Mouse (Mus musculus): ENCODE data around the gene Cdk12.

Cdk12 gene

DNA sequence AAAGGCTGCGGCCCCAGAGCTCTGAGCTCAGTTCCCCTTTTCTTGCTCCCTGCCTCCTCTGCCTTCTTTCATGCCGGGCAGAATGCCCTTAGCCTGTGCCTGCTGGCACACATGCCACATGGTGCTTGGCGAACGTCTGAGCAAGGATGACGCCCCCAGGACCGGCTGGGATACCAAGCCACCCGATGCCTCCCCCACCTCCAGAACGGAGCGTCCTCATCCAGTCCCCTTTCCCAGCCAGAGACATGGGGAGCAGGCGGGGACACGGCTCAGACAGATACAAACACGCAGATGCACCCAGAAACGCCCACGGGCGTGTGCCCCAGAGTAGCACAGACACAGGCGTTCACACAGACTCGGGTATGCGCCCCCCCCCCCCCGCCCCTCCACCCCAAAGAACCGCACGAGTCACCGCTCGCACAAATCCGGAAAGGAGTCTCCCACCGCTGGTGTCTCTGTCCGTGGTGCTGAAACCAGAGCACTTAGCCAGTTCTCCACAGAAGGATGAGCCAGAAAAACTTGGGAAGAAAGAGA lies 111.0 kb downstream of the Cdk12 start:
- DNase-seq (ENCODE audit: low read depth, low spot score), result peak; percentile 77

DNA sequence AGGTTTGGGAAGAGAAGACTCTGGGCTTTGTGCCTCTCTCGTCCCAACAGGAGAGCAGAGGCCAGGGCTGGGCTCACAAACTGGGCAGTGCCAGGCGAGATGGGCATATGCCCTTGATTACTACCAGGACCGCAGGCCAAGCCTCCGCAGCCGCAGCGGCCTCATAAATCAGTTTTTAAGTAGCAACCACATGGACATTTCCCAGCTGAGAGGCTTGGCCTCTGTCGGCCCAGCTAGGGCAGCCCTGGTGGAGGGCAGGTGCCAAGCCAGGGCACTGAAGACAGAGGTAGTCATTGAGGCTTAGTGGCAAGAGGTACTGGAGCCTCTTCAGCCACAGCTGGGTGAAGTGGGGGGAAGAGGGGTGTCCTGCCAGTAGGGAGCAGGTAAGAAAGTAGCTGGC lies 114.6 kb downstream of the Cdk12 start:
- no peak for DNase-seq (ENCODE audit: low read depth, low spot score)

DNA sequence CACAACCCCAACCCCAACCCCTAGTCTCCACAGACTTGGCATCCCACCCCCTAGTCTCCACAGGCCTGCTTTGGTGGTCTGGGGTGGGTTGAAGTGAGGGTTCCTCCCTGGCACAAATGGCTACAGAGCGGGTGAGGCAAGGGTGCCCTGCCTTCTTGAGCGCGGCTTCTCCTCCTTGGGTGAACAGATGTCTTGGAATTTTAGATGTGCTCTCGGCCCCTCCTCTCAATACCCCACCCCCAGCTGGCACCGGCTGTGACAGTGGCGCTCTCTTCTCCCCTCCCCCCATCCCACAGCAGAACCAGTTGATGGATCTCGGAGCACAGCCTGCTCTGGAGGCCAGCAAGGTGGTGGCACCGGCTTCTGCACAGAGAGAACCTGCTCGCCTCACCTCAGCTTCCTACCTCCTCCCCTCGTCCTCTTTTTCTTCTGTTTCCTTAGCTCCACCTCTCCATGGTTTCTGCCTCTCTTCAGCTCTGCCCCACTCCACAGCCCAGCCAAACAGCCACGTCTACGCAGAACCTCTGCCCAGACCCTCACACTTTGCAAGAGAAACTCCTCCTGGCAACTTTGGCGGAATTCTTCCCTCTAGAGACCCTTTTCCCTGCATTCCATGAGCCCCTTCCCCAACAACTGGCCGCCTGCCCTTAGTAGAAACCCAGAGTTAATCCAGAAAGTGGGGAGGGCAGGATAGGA lies 115.7 kb downstream of the Cdk12 start:
- no peak for DNase-seq (ENCODE audit: low read depth, low spot score)

DNA sequence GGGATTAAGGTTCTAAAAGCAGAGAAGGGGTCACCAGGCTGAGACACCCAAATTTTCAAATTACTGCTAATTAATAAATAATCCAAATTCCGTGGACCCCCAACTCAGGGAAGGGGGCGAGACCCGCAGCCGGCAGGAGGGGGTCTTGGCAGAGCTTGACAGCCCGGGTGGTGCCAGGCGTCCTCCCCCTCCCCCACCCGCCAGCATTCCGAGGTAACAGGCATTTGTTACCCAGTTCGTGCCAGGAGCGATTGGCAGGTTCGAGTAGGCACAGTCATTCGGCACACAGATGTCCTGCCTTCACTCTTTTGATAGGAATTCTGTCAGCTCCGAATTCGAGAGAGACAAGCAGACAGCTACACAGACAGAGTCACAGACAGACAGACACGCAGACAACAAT lies 116.3 kb downstream of the Cdk12 start:
- no peak for DNase-seq (ENCODE audit: low read depth, low spot score)

DNA sequence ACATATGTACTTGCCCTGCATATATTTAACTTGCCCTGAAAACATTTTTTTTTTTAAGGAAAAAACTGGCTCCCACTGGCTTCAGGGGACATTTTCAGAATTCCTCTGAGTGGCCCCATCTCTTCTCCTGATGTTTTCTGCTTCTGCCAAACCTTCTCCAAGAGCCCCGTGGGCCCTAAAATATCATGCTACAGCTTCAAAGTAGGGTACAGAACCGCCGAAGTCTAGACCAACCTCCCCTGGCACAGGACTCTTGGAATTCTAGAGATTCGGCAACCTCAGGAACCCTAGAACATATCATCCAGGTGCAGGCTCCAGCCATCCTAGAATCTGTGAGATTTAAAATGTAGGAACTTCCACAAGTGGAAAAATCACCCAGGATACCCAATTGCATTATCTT lies 116.7 kb downstream of the Cdk12 start:
- DNase-seq (ENCODE audit: low read depth, low spot score), result no peak

DNA sequence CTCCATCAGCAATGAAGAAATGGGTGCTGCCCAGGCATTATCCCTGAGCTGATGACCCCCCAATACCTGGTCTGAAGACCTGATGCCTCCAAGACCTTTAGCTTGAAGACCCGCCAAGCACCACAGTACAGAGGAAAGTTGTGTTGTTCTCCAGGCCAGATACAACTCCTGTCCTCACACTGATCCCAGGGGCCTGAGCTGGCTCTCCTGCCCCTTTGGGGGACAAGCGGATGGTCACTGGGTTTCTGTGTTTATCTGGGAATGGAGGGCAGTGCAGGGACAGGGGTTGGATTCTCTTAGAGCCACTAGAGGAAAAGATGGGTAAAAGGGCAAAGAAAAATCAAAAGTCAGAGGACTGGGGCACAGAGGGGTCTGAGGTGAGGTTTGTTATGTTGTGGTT lies 117.1 kb downstream of the Cdk12 start:
- no peak for DNase-seq (ENCODE audit: low read depth, low spot score)

DNA sequence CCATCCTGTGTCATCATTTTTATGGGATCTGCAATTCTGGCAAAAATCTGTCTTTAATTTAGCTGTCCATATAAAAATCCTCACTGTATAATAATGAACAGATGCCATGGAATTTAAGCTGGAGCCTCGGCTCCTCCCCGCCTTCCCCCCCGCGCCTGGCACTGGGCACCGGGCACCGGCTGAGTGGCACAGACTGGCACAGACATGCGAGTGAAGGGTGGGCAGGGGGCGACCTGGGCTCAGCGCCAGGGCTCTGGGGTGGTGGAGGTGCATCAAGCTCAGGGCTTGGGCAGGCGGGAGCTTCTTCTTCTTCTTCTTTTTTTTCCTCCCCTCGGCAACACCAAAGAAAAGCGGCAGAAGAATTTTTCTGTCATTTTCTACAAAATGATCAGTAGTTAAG lies 117.5 kb downstream of the Cdk12 start:
- no peak for DNase-seq (ENCODE audit: low read depth, low spot score)

DNA sequence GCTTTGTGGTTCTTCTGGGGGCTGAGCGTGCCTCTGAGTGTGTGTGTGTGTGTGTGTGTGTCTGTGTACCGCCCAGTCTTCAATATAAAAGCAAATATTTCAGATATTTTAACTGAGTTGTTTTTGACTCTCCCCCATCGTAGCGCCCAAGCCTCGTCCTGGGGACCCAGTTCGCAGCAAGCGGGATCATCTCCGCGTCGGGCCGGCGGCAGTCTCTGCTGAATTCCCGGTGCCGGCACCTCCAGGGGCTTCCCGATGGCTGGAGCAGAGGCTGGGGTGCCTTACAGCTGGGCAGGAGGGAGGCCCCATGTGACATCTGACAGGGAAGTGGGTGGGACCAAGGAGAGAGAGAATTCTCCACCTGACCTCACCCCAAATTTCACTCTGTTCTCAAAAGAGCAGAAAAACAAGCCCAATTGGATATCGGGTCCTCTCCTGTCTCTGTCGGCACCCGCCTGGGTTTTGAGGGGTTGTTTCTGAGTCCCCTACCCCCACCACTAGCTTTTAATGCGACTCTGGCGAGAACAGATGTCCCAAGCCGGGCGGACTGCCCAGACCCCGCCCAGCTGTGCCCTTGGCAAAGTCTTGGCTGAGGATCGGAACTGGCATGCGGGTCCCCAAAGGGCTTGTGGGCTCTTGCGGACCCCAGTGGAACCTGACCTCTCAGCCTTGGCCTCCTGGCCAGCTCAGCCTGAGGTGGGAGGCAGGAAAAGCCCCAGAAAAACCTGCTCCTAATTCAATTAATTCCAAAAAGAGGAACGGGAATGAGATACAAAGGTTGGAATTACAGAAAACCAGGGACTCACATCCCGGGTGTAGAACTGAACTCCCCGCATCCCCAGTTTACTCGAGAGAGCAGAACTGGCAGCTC lies 118.2 kb downstream of the Cdk12 start:
- DNase-seq (ENCODE audit: low read depth, low spot score), result no peak

DNA sequence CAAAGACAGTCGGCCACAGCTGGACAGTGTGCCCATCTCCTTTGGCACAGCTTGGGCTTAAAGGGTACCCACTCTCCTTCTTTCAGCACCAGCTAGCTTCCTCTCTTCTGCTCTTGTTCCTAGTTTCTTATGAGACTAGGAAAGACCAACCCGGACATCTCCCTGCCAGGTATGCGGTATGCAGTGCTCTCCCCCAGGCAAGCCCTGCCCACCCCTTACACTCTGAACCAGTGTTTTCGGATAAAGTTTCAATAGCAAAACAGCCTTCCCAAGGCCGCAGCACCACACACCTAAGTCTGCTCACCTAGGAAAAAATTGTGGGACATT lies 118.8 kb downstream of the Cdk12 start:
- DNase-seq (ENCODE audit: low read depth, low spot score), result no peak

DNA sequence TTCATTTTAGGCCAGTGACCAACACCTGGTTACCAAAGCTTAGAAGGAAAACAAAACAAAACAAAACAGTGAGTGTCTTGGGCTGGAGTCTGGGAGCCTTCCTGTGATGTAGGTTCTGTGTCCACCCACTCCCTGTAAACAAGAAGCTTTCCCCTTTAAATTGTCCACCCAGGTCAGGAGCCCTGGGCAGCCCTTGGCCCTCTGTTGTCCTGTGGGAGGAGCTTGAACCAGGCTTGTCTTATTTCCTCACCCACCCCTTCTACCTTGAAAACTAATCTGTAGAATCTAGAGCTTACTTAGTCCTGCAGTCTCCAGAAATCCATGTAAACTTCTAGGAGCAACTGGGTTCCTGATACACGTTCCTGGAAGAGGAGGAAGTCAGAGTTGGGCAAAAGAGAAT lies 119.3 kb downstream of the Cdk12 start:
- no peak for DNase-seq (ENCODE audit: low read depth, low spot score)

DNA sequence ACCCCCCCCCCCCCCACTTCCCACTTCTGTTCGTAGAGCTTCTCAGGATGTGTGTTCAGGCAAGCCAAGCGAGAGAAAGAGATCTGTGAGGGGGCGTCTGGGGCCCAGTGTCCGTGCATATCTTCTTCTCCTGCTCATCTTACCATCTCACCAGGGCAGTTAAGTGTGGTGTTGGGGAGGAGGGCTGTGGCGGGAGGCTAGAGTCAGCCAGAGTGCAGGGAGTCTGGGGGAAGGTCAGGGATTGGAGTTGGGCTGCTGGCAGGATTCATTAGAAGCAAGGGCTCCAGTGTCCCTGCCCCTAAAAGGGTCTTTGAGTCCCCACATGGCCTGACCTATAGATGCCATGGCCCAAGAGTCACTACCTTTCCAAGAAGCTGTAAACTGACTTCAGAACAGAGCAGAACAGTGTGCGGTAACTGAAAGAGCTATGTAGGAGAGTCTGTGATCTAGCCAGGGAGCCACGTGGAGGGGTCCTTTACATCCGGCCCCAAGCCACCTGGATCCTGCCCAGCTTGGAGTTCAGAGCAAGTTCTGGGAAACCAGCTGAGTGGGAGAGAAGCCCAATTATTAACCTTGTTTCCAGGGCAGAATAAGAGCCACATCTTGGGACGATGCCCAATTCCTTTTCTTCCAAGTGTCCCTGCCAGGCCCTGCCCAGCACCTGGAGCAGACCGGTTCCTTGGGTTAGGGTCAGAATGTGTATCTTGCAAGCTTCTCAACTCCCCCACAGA lies 120.4 kb downstream of the Cdk12 start:
- DNase-seq (ENCODE audit: low read depth, low spot score), result no peak

DNA sequence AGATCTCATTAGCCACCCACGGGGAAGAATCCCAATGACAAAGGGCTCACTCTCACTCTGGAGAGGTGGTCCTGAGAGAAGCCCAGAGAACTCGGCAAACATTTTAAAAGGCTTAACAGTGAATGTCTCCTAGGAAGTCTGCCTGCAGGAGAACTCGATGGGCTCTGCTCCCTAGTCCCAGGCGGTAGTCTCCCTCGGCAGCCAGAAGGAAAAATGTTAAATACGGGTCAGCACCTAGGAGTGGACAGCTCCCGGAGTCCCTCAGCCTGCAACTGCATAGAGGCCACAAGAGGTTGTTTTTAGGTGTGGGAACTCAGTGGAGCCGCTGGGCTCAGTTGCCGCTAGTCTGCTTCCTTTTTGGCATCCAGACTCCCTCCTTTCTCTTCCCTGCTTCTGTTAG lies 121.1 kb downstream of the Cdk12 start:
- DNase-seq (ENCODE audit: low read depth, low spot score), result peak; percentile 64

DNA sequence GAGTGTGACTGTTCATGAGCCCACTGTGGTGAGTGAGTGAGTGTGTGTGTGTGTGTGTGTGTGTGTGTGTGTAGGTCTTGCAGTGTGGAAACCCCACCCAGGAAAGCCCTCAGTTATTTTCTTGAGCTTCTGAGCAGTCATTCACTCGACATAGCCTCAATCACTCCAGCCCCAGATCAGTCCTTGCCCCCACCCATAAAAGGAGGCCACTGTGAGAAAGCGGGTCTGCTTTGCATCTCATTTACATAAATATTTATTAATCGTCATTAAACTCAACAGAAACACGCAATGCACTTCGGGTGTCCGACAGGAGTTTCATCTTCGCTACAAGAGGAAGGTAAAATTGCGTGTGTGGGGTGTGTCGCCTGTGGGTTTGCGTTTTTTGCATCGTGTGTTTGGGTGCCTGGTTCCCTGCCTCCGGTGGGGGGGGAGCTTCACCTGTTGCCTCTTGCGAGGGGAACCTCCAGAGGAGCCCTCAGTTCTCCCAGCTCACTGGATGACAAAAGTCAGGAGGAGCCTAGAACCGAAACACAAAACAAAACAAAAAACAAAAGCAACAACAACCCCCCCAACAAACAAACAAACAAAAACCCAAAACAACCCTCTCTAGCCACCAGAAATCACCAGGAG lies 122.4 kb downstream of the Cdk12 start:
- no peak for DNase-seq (ENCODE audit: low read depth, low spot score)

DNA sequence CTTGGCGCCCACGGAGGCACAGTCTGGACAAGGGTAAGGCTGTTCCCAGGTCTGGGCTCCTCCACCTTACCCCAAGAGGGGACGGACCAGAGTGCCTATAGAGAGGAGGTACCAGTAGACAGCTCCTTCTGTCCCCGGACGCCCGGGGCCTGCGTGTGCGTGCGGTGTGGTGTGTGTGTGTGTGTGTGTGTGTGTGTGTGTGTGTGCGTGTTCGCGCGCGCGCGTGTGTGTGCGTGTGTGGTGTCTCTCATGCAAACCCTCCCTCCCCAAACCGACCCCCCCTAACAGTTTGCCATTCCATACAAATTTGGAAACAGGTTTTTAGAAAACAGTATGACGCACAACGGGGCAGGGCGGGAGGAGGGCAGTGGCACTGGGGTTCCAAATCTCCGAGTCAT lies 123.0 kb downstream of the Cdk12 start:
- DNase-seq (ENCODE audit: low read depth, low spot score), result no peak

DNA sequence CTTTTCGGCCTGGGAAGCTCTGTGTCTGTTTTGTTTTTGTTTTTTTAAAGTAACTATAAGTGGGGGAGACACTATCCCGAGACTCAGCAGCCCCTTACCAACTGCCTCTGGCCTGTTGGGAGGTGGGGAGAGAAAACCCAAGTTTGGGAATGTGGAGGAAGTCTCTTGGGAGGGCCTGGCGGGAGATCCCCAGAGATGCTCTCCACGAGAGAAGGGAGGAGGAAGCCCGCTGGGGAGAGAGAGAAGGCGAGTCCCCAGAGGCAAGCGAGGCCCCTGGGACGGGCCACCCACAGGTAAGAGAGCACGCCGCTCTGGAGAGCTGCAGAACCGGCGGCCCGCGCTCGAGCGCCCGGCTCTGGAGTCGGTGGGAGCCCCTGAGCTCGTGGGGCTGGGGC lies 123.9 kb downstream of the Cdk12 start:
- peak; percentile 49 for DNase-seq (ENCODE audit: low read depth, low spot score)

DNA sequence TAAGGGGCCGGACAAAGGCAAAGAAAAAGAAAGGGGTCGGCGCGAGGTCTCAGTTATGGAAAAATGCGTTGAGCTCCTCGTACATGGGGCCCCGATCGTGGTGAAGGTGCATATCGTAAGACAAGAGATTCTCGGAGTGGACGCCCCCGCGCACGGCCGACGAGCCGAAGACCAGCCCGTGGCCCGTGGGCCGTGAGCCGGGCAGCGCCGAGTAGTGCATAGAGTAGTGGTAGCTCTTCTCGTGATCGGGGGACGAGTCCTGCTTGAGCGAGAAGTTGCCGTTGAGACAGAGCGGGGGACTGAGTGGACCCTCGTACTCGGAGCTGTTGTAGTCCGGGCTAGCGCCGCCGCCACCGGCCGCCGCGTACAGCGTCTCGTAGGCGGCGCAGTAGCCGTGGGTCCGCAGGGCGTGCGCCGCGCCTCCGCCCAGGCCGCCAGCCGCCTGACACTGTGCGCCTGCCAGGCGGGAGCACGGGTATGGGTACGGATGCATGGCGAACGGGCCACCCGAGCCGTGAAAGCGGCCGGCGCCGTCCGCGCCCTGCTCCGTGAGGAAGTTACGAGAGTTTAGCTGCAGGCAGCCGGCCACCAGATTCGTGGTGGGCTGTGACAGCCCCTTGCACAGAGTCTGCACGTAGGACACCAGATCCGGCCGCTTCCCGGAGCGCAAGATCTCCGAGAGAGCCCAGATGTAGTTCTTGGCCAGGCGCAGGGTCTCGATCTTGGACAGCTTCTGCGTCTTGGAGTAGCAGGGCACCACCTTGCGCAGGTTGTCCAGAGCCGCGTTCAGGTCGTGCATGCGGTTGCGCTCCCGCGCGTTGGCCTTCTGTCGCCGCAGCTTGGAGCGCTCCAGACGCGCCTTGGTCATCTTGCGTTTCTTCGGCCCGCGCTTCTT lies 124.5 kb downstream of the Cdk12 start:
- DNase-seq (ENCODE audit: low read depth, low spot score), result peak; percentile 73

DNA sequence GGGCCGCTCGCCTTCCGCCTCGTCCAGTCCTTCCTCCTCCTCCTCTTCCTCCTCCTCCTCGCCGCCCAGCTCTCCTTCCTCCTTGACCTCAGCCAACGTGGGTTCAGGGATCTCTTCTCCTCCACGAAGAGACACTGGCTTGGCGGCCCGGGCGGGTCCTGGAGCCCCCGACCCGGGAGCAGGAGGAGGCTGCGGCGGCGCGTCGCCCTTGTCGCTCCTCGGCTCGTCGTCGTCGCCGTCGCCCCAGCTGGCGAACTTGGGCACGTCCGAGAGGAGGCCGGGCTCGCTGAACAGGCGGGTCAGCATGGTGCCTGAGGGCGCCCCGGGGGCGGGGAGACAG lies 125.1 kb downstream of the Cdk12 start:
- DNase-seq (ENCODE audit: low read depth, low spot score), result no peak
